Comparison of ENCODE assay signal across 25 mouse cellular contexts in the genomic region with DNA sequence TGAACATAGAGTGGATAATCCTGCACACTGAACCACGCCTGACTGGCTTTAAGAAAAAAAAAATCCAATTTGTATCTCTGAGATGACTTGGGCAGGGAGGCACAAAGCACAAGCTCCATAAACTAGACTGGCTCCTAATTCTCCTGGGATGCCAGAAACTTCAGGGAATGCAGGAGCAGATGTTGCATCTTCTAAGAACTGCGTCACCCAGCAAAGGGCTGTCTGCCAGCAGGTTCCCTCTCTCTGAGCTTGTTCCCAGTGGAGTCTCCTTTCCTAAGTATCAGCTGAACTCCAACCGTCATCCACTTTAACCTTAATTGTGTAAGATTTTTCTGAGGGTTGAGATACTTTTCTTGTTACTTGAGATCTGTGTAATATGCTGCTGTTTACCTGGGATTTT.
DNase-seq lines count a peak whose midpoint lies in the region; ATAC-seq and TF ChIP-seq lines count a peak whose summit lies in the region.
"Had no signal": no experiment of that assay in that cellular context is flagged by ENCODE, and none has a peak within 500 bp of the region (broad histone marks: within the 10 kb centered on the region; RNA-seq: fewer than 3 reads in every experiment).

No protein-coding gene starts in this region.

- 34% methylated on average over 3 of the region's 3 CpGs for WGBS in midbrain, postnatal 0 days
- 35% methylated on average over 3 of the region's 3 CpGs for WGBS in midbrain, embryonic 10.5 days

- H3K4me1 ChIP-seq in midbrain, postnatal 0 days (ENCODE audit: insufficient read depth, low read length) = no peaks in the 10 kb centered on the region
- H3K4me1 ChIP-seq in midbrain, embryonic 10.5 days = peaks cover 13% of the 10 kb centered on the region
- H3K4me1 ChIP-seq: heart, embryonic 13.5 days; hindbrain, embryonic 12.5 days; limb, embryonic 12.5 days; neural tube, embryonic 12.5 days had no signal

- ATAC-seq in midbrain, postnatal 0 days (ENCODE audit: low FRiP score) = no peak
- ATAC-seq: liver, postnatal 0 days had no signal

- H3K9ac ChIP-seq in midbrain, postnatal 0 days (replicated peaks; ENCODE audit: low read length, poor library complexity, severe bottlenecking) = no peak overlapping the region
- H3K9ac ChIP-seq: embryonic facial prominence, embryonic 12.5 days; forebrain, embryonic 12.5 days; heart, embryonic 13.5 days; hindbrain, embryonic 12.5 days; limb, embryonic 12.5 days; liver, postnatal 0 days; midbrain, embryonic 12.5 days; neural tube, embryonic 12.5 days had no signal

- DNase-seq in adrenal gland, postnatal 10 days = peak; percentile 63
- no peak for DNase-seq in adrenal gland, adult 8-10 months
- DNase-seq in gastrocnemius, adult 18-20 months (ENCODE audit: low spot score) = peak; percentile 3
- no peak for DNase-seq in gastrocnemius, postnatal 14 days
- DNase-seq in midbrain, postnatal 0 days (ENCODE audit: low spot score) = peak; percentile 47
- DNase-seq in midbrain, embryonic 10.5 days (ENCODE audit: low spot score) = no peak
- no peak for DNase-seq in Muller cell, postnatal 12 days (ENCODE audit: inconsistent ontology term)
- DNase-seq in kidney, postnatal 10 days = no peak
- DNase-seq: cerebellum, adult 9-10 months; gastrocnemius, postnatal 25 days; heart, adult 18-20 months; heart, postnatal 14 days; kidney, adult 18-20 months; liver, postnatal 0 days; lung, postnatal 10 days had no signal

- no peak overlapping the region for H3K4me2 ChIP-seq in midbrain, postnatal 0 days (ENCODE audit: low read depth, low read length, poor library complexity, severe bottlenecking)
- H3K4me2 ChIP-seq: embryonic facial prominence, embryonic 12.5 days; forebrain, embryonic 12.5 days; heart, embryonic 13.5 days; hindbrain, embryonic 12.5 days; limb, embryonic 12.5 days; liver, embryonic 11.5 days; midbrain, embryonic 12.5 days; neural tube, embryonic 12.5 days had no signal

- H3K27me3 ChIP-seq in midbrain, postnatal 0 days (ENCODE audit: insufficient read depth, low read length) = no peaks in the 10 kb centered on the region
- H3K27me3 ChIP-seq in midbrain, embryonic 10.5 days (ENCODE audit: low read depth, poor library complexity, severe bottlenecking) = peaks cover 18% of the 10 kb centered on the region
- H3K27me3 ChIP-seq: embryonic facial prominence, embryonic 12.5 days; forebrain, embryonic 12.5 days; heart, embryonic 13.5 days; hindbrain, embryonic 12.5 days; limb, embryonic 12.5 days; midbrain, embryonic 12.5 days; neural tube, embryonic 12.5 days had no signal

- no peaks in the 10 kb centered on the region for H3K9me3 ChIP-seq in midbrain, postnatal 0 days (ENCODE audit: low read length)
- H3K9me3 ChIP-seq in midbrain, embryonic 10.5 days (replicated peaks) = no peaks in the 10 kb centered on the region
- H3K9me3 ChIP-seq: embryonic facial prominence, embryonic 12.5 days; forebrain, embryonic 12.5 days; heart, embryonic 13.5 days; hindbrain, embryonic 12.5 days; limb, embryonic 12.5 days; midbrain, embryonic 12.5 days; neural tube, embryonic 12.5 days had no signal

- no peak for TF ChIP-seq CTCF in midbrain, postnatal 0 days (IDR thresholded peaks at IDR 0.05)

- no peaks in the 10 kb centered on the region for H3K36me3 ChIP-seq in midbrain, postnatal 0 days (ENCODE audit: insufficient read depth, low read length)
- H3K36me3 ChIP-seq in midbrain, embryonic 10.5 days = no peaks in the 10 kb centered on the region
- H3K36me3 ChIP-seq: embryonic facial prominence, embryonic 12.5 days; forebrain, embryonic 12.5 days; heart, embryonic 13.5 days; hindbrain, embryonic 12.5 days; limb, embryonic 12.5 days; midbrain, embryonic 12.5 days; neural tube, embryonic 12.5 days had no signal

- no peak overlapping the region for H3K4me3 ChIP-seq in midbrain, postnatal 0 days (ENCODE audit: low read depth, low read length)
- no peak overlapping the region for H3K4me3 ChIP-seq in midbrain, embryonic 10.5 days
- H3K4me3 ChIP-seq: embryonic facial prominence, embryonic 12.5 days; erythroblast, embryonic 14.5 days; forebrain, embryonic 12.5 days; heart, embryonic 13.5 days; hindbrain, embryonic 12.5 days; limb, embryonic 12.5 days; midbrain, embryonic 12.5 days; neural tube, embryonic 12.5 days had no signal

- no peak overlapping the region for H3K27ac ChIP-seq in midbrain, postnatal 0 days (ENCODE audit: low read depth, low read length)
- H3K27ac ChIP-seq in midbrain, embryonic 10.5 days (replicated peaks) = no peak overlapping the region
- H3K27ac ChIP-seq: embryonic facial prominence, embryonic 12.5 days; forebrain, embryonic 12.5 days; heart, embryonic 13.5 days; hindbrain, embryonic 12.5 days; kidney, postnatal 0 days; limb, embryonic 12.5 days; midbrain, embryonic 12.5 days; neural tube, embryonic 12.5 days had no signal

- intact Hi-C loops in gastrocnemius, postnatal 14 days (cut with DNase I; ENCODE audit: low total_unique reads) = no loop called here

Comparison
In these comparisons a context has a peak if more than half of its experiments do, and no peak if none do; other contexts are left out.
1. DNase-seq: peak in adrenal gland, postnatal 10 days (single experiment), gastrocnemius, adult 18-20 months (single experiment) and midbrain, postnatal 0 days (single experiment); none in adrenal gland, adult 8-10 months (single experiment), gastrocnemius, postnatal 14 days (single experiment), midbrain, embryonic 10.5 days (single experiment), Muller cell, postnatal 12 days (single experiment) and kidney, postnatal 10 days (single experiment).